Mouse (Mus musculus) neural tube, embryonic 12.5 days (tissue): ENCODE data around the gene Thap7. TPM values are rescaled to one million over a fixed set of nuclear protein-coding genes. Genes with fewer than 3 reads are reported as not detected.
A peak's percentile ranks its signal among the peaks of the same experiment; 100 is the strongest.
"Not testable (repeated sequence)": the region's sequence is repeated elsewhere in the genome, so short reads cannot be mapped to it uniquely, and the experiment has no call there.

ENCODE experiments used
- ATAC-seq: fragments of 200-750 bp; cut with Nextera tagmentation; 2 replicates; pipeline ENCODE4 v1.8.0; 2017; ENCODE audit warnings: low read depth, mild to moderate bottlenecking, moderate TSS enrichment, moderate library complexity; ENCODE audit not compliant: low FRiP score
- H3K27ac ChIP-seq: fragments of 300-500 bp; sonication (generic); 2 replicates; pipeline ENCODE4 v1.5.1; 2016
- H3K27me3 ChIP-seq: fragments of 300-500 bp; sonication (generic); replicated peaks from 2 replicates; pipeline ENCODE4 v1.6.1; 2016; ENCODE audit warnings: mild to moderate bottlenecking
- H3K36me3 ChIP-seq: fragments of 300-500 bp; sonication (generic); 2 replicates; pipeline ENCODE4 v1.6.1; 2016; ENCODE audit warnings: mild to moderate bottlenecking
- H3K4me1 ChIP-seq: fragments of 300-500 bp; sonication (generic); 2 replicates; pipeline ENCODE4 v1.6.1; 2016
- H3K4me2 ChIP-seq: fragments of 300-500 bp; sonication (generic); replicated peaks from 2 replicates; pipeline ENCODE4 v1.6.1; 2016; ENCODE audit warnings: mild to moderate bottlenecking
- H3K4me3 ChIP-seq: fragments of 300-500 bp; sonication (generic); 2 replicates; pipeline ENCODE4 v1.5.1; 2016
- H3K9ac ChIP-seq: fragments of 300-500 bp; sonication (generic); 2 replicates; pipeline ENCODE4 v1.6.1; 2016; ENCODE audit warnings: mild to moderate bottlenecking
- H3K9me3 ChIP-seq: fragments of 300-500 bp; sonication (generic); 2 replicates; pipeline ENCODE4 v1.6.1; 2016; ENCODE audit warnings: mild to moderate bottlenecking
- WGBS: fragments of 180-500 bp; shearing (Covaris S2); methylation state at CpG from one replicate; pipeline ENCODE4 v1.1.7; 2016; 5-methylcytosine and 5-hydroxymethylcytosine counted together
- polyA plus RNA-seq: library from polyadenylated mRNA; unstranded; fragments of >200 nt; fragmentation: Nextera tagmentation; extraction: Ambion mirVana; gene quantifications from 2 replicates; pipeline ENCODE4 v1.2.1, GENCODE M21; 2016

Thap7 gene
- polyA plus RNA-seq, 1 experiment from 2014 or later: 62.7 TPM

- no peak overlapping the region for H3K4me3 ChIP-seq
- no peaks in the 10 kb centered on the region for H3K9me3 ChIP-seq
- H3K9ac ChIP-seq: no peak overlapping the region
- H3K36me3 ChIP-seq: no peaks in the 10 kb centered on the region
- peaks cover 47% of the 10 kb centered on the region for H3K4me1 ChIP-seq
- H3K27me3 ChIP-seq: peaks cover 25% of the 10 kb centered on the region
- no peak for ATAC-seq
- no peak overlapping the region for H3K27ac ChIP-seq
- WGBS: 2% methylated on average over 5 of the region's 5 CpGs
- peak overlapping the region; percentile 35 for H3K4me2 ChIP-seq
These were observed 27.1 kb upstream of the Thap7 start for GRCm38 (mm10) chr16:17557947-17558480.

- no peak for ATAC-seq
- Histone ChIP-seq H3K4me3 (no peak overlapping the region), H3K36me3 (no peaks in the 10 kb centered on the region), H3K4me2 (no peak overlapping the region), H3K27ac (no peak overlapping the region), H3K4me1 (peaks cover 44% of the 10 kb centered on the region), H3K9me3 (no peaks in the 10 kb centered on the region), H3K9ac (no peak overlapping the region), H3K27me3 (peaks cover 15% of the 10 kb centered on the region)
- 63% methylated on average over 4 of the region's 4 CpGs for WGBS
These were observed 26.0 kb upstream of the Thap7 start for GRCm38 (mm10) chr16:17556907-17557306.

GRCm38 (mm10) chr16:17556180-17556579 is 25.2 kb upstream of the Thap7 start:
- H3K9me3 ChIP-seq: no peaks in the 10 kb centered on the region
- no peak for ATAC-seq
- H3K4me2 ChIP-seq: no peak overlapping the region
- H3K9ac ChIP-seq: no peak overlapping the region
- peaks cover 13% of the 10 kb centered on the region for H3K27me3 ChIP-seq
- 84% methylated on average over 4 of the region's 4 CpGs for WGBS
- H3K36me3 ChIP-seq: no peaks in the 10 kb centered on the region
- H3K4me1 ChIP-seq: peaks cover 37% of the 10 kb centered on the region
- H3K27ac ChIP-seq: no peak overlapping the region
- no peak overlapping the region for H3K4me3 ChIP-seq

- H3K9me3 ChIP-seq, H3K36me3 ChIP-seq, H3K9ac ChIP-seq, H3K27ac ChIP-seq, H3K27me3 ChIP-seq, H3K4me3 ChIP-seq: not testable (repeated sequence)
- peaks cover 29% of the 10 kb centered on the region for H3K4me1 ChIP-seq
- WGBS: 8% methylated on average over 4 of the region's 4 CpGs
- ATAC-seq: peak; percentile 37; the same call in 1 of the 2 replicates
- peak overlapping the region; percentile 52 for H3K4me2 ChIP-seq
These were observed 23.8 kb upstream of the Thap7 start for GRCm38 (mm10) chr16:17554702-17555101.

GRCm38 (mm10) chr16:17553910-17554685 is 23.2 kb upstream of the Thap7 start:
- H3K4me3 ChIP-seq: no peak overlapping the region
- H3K27me3 ChIP-seq: peaks cover 4% of the 10 kb centered on the region; the same call in 1 of the 2 replicates
- H3K4me1 ChIP-seq: peaks cover 28% of the 10 kb centered on the region
- H3K9ac ChIP-seq: peak overlapping the region; percentile 10; the same call in 1 of the 2 replicates
- peak; percentile 73 for ATAC-seq
- H3K27ac ChIP-seq: no peak overlapping the region; the same call in 1 of the 2 replicates
- WGBS: 5% methylated on average over 18 of the region's 18 CpGs
- H3K9me3 ChIP-seq: no peaks in the 10 kb centered on the region
- no peaks in the 10 kb centered on the region for H3K36me3 ChIP-seq
- H3K4me2 ChIP-seq: peak overlapping the region; percentile 52

GRCm38 (mm10) chr16:17552837-17553236 is 21.9 kb upstream of the Thap7 start:
- Histone ChIP-seq H3K27me3 (no peaks in the 10 kb centered on the region), H3K4me3 (no peak overlapping the region), H3K9ac (no peak overlapping the region), H3K36me3 (no peaks in the 10 kb centered on the region), H3K4me1 (peaks cover 16% of the 10 kb centered on the region), H3K27ac (no peak overlapping the region), H3K9me3 (no peaks in the 10 kb centered on the region), H3K4me2 (no peak overlapping the region)
- no peak for ATAC-seq
- 83% methylated on average over 7 of the region's 7 CpGs for WGBS

- H3K4me1 ChIP-seq: no peaks in the 10 kb centered on the region
- H3K9me3 ChIP-seq: no peaks in the 10 kb centered on the region
- no peak for ATAC-seq
- WGBS: 84% methylated on average over 2 of the region's 2 CpGs
- no peaks in the 10 kb centered on the region for H3K27me3 ChIP-seq
- H3K27ac ChIP-seq: no peak overlapping the region
- no peak overlapping the region for H3K4me2 ChIP-seq
- no peak overlapping the region for H3K9ac ChIP-seq
- H3K4me3 ChIP-seq: no peak overlapping the region
- no peaks in the 10 kb centered on the region for H3K36me3 ChIP-seq
These were observed 11.7 kb upstream of the Thap7 start for GRCm38 (mm10) chr16:17542632-17543031.

GRCm38 (mm10) chr16:17536584-17536983 is 5.6 kb upstream of the Thap7 start:
- WGBS: 92% methylated on average over 3 of the region's 3 CpGs

GRCm38 (mm10) chr16:17532676-17533329 is 1.9 kb upstream of the Thap7 start:
- H3K4me1 ChIP-seq: peaks cover 16% of the 10 kb centered on the region
- H3K9ac ChIP-seq: no peak overlapping the region
- ATAC-seq: no peak
- no peak overlapping the region for H3K27ac ChIP-seq
- no peaks in the 10 kb centered on the region for H3K9me3 ChIP-seq
- H3K27me3 ChIP-seq: no peaks in the 10 kb centered on the region
- WGBS: 71% methylated on average over 14 of the region's 14 CpGs
- H3K36me3 ChIP-seq: peaks cover 11% of the 10 kb centered on the region
- no peak overlapping the region for H3K4me2 ChIP-seq
- no peak overlapping the region for H3K4me3 ChIP-seq

More at GRCm38 (mm10) chr16:17536584-17536983, 5.6 kb upstream of the Thap7 start:
- Histone ChIP-seq H3K4me2 (no peak overlapping the region), H3K36me3 (no peaks in the 10 kb centered on the region), H3K27me3 (no peaks in the 10 kb centered on the region), H3K4me1 (peaks cover 4% of the 10 kb centered on the region; the same call in 1 of the 2 replicates), H3K4me3 (no peak overlapping the region), H3K9me3 (no peaks in the 10 kb centered on the region), H3K27ac (no peak overlapping the region), H3K9ac (no peak overlapping the region)
- ATAC-seq: no peak

GRCm38 (mm10) chr16:17532271-17532670 is 1.3 kb upstream of the Thap7 start:
- peak overlapping the region; percentile 84 for H3K4me2 ChIP-seq
- H3K4me1 ChIP-seq: peaks cover 16% of the 10 kb centered on the region
- no peaks in the 10 kb centered on the region for H3K27me3 ChIP-seq
- H3K4me3 ChIP-seq: no peak overlapping the region
- H3K9me3 ChIP-seq: no peaks in the 10 kb centered on the region
- ATAC-seq: no peak
- H3K27ac ChIP-seq: no peak overlapping the region
- H3K36me3 ChIP-seq: peaks cover 17% of the 10 kb centered on the region
- no peak overlapping the region for H3K9ac ChIP-seq
- WGBS: 57% methylated on average over 4 of the region's 4 CpGs

- WGBS: 19% methylated on average over 17 of the region's 17 CpGs
- H3K4me3 ChIP-seq: peak overlapping the region; percentile 60
- H3K4me1 ChIP-seq: peaks cover 16% of the 10 kb centered on the region
- H3K36me3 ChIP-seq: peaks cover 38% of the 10 kb centered on the region
- H3K27me3 ChIP-seq: no peaks in the 10 kb centered on the region
- H3K27ac ChIP-seq: peak overlapping the region; percentile 72
- H3K9me3 ChIP-seq: no peaks in the 10 kb centered on the region
- H3K9ac ChIP-seq: peak overlapping the region; percentile 79
- H3K4me2 ChIP-seq: peak overlapping the region; percentile 84
- ATAC-seq: peak; percentile 38
These were observed 852 bp downstream of the Thap7 start for GRCm38 (mm10) chr16:17529981-17530586.

- Histone ChIP-seq H3K27me3 (no peaks in the 10 kb centered on the region), H3K36me3 (peaks cover 54% of the 10 kb centered on the region), H3K4me2 (no peak overlapping the region), H3K4me3 (no peak overlapping the region), H3K27ac (no peak overlapping the region), H3K9me3 (no peaks in the 10 kb centered on the region), H3K9ac (no peak overlapping the region), H3K4me1 (peaks cover 16% of the 10 kb centered on the region)
- ATAC-seq: no peak
- 86% methylated on average over 13 of the region's 13 CpGs for WGBS
These were observed 2.7 kb downstream of the Thap7 start for GRCm38 (mm10) chr16:17528276-17528675.
